Mouse (Mus musculus): ENCODE data around the gene Ccr1. TPM values are rescaled to one million over a fixed set of nuclear protein-coding genes. Genes with fewer than 3 reads are reported as not detected.
"Not testable (repeated sequence)": the region's sequence is repeated elsewhere in the genome, so short reads cannot be mapped to it uniquely, and the experiment has no call there.

Ccr1 gene
- total RNA-seq, 2 experiments from 2014 or later, result 0.20 to 0.27 TPM

GRCm38 (mm10) chr9:123926041-123926440 lies 42.5 kb downstream of the Ccr1 start:
- DNase-seq, result not testable (repeated sequence)

GRCm38 (mm10) chr9:123925101-123925946 lies 43.2 kb downstream of the Ccr1 start:
- DNase-seq, result peak; percentile 81

GRCm38 (mm10) chr9:123924589-123925066 lies 43.9 kb downstream of the Ccr1 start:
- peak; percentile 95 for DNase-seq

GRCm38 (mm10) chr9:123924035-123924434 lies 44.5 kb downstream of the Ccr1 start:
- DNase-seq, result peak; percentile 56

- DNase-seq, result peak; percentile 22
Observed at GRCm38 (mm10) chr9:123923146-123923991, 45.1 kb downstream of the Ccr1 start.

Other genes starting within 250 kb of the Ccr1 start
- gene Cxcr6, start 162.2 kb downstream of the Ccr1 start, total RNA-seq (2021), result not detected
- 100 to 1,000 TPM; 172 to 192 TPM for gene Fyco1, start 116.8 kb downstream of the Ccr1 start, total RNA-seq (2021)
- not detected for gene Xcr1, start 106.7 kb downstream of the Ccr1 start, total RNA-seq (2021)
- gene Ccr1l1, start 9.7 kb upstream of the Ccr1 start, total RNA-seq (2021), result not detected
- gene Ccr3, start 53.3 kb upstream of the Ccr1 start, total RNA-seq (2021), result not detected
- under 1 TPM; 0.38 to 0.88 TPM for gene Ccr2, start 133.3 kb upstream of the Ccr1 start, total RNA-seq (2021)
- 1 to 10 TPM in 1 of 2 experiments, under 1 TPM in 1; 0.72 to 1.2 TPM for gene Ccr5, start 152.9 kb upstream of the Ccr1 start, total RNA-seq (2021)